Mouse (Mus musculus) heart, postnatal 10 days (tissue): Measurements from ENCODE around the gene Coch. TPM values are rescaled to one million over a fixed set of nuclear protein-coding genes. Genes with fewer than 3 reads are reported as not detected.
"Not testable (repeated sequence)": the region's sequence is repeated elsewhere in the genome, so short reads cannot be mapped to it uniquely, and the experiment has no call there.

Source experiments
- DNase-seq, 2 experiments: peaks; one replicate each; pipeline ENCODE4 v3.0.0; 2021
- intact Hi-C: fragments of 180-260 bp; cut with DNase I; formaldehyde crosslinking; loops from one replicate; pipeline ENCODE4 v1.15.1; 2025
- total RNA-seq, 2 experiments: library from RNA; stranded (reverse); gene quantifications; 2 replicates each; pipeline ENCODE4 v1.2.3; 2021

The Coch gene
- total RNA-seq, 2 experiments from 2014 or later = 0.20 to 0.38 TPM

DNA sequence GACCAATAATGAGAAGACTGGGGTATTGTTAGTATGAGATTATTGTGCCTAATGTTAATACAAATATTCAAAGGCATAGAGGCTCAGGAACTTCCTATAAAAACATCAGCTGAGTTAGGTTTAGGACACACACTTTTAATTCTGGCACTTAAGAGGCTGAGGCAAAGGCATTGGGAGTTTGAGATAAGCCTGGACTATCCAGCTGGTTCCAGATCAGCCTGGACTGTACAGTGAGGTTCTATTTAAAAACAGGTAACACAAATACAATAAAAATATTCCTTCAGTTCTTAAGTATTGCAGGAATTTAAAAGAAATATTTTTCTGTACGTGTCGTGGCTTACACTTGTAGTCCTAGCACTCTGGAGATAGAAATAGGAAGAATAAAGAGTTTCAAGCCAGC lies 43.1 kb downstream of the Coch start:
- peak; percentile 18 to 31 for DNase-seq
- intact Hi-C loops = no loop called here

DNA sequence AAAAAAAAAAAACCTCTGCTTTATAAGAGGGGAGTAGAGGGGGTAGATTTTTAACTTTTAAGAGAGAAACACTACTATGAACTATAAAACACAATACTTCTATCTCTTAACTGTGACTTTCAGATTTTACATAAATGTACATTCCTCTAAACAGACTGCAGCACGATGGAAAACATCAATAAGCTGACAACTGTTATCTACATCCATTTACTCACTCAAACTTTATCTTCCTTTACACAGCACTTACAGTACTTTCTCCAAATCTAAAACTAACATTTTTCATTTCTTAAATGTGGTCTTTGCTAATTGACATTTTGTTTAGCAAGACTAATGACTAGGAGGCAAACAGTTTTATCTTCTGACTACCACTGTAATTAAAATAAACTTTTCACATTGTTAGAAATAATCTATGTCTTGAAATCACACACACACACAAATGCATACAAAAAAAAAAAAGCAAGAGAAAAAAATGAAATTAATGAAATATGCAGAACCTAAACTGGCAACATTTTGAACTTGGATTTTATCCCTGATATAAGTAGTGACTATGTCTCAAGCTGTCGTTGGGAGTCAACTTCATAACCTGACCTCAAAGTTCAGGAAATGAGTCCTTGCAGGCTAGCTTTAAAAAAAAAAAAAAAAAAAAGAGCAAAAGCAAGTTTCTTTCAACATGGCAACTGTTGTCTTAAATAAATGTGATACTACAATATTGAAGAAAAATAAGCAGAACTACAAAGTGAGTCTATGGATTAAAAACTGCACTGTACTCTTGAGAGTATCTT lies 43.7 kb downstream of the Coch start:
- DNase-seq = no peak
- intact Hi-C loops = no loop called here

DNA sequence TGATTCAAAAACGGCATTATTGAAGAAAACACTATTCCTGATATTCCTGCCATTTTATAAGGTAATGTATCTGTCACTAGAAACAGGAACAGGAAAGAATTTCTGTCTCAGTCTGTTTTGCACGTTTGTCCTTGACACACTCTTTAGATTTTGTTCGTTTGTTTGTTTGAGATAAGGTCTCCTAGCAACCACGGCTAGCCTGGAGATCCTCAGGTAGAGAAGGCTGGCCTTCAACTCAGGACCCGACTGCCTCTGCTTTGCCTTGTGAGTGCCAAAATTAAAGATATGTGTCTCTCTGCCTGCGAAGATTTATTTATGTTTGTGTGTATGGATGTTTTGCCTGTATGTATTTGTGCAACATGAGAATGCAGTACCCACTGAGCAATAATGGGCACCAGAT lies 48.7 kb downstream of the Coch start:
- no peak for DNase-seq
- intact Hi-C loops = loop anchor here (10.0 kb wide), 1 partner anchor 253 kb away; no protein-coding TSS in a partner anchor

DNA sequence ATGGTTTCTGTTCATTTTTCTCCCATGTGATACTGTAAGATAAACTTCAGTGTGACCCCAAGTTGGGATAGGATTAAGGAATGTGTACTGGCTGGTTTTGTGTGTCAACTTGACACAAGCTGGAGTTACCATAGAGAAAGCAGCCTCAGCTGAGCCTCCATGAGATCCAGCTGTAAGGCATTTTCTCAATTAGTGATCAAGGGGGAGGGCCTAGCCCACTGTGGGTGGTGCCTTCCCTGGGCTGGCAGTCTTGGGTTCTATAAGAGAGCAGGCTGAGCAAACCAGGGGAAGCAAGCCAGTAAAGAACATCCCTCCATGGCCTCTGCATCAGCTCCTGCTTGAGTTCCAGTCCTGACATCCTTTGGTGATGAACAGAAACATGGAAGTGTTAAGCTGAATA lies 56.3 kb downstream of the Coch start:
- intact Hi-C loops = loop anchor here (10.0 kb wide), 1 partner anchor 245 kb away; no protein-coding TSS in a partner anchor

More for the DNA sequence above, 56.3 kb downstream of the Coch start:
- DNase-seq = not testable (repeated sequence)

Other genes with a start within 250 kb of the Coch start
- gene G2e3, start 245.3 kb upstream of the Coch start, total RNA-seq = 1 to 10 TPM; 7.9 to 9.5 TPM
- gene Scfd1, start 215.8 kb upstream of the Coch start, total RNA-seq = 10 to 100 TPM; 34.3 to 35.8 TPM
- gene Ap4s1, start 97.7 kb downstream of the Coch start, total RNA-seq = 10 to 100 TPM; 36.9 to 37.8 TPM
- 10 to 100 TPM; 88.2 to 97.4 TPM for gene Strn3, start 98.6 kb downstream of the Coch start, total RNA-seq
- 10 to 100 TPM; 95.8 to 97.3 TPM for gene Hectd1, start 236.2 kb downstream of the Coch start, total RNA-seq